Mouse (Mus musculus) Patski (cell line): ENCODE data around the gene Rilpl1. TPM values are rescaled to one million over a fixed set of nuclear protein-coding genes. Genes with fewer than 3 reads are reported as not detected.
A peak's percentile ranks its signal among the peaks of the same experiment; 100 is the strongest.

Source experiments
- ATAC-seq: fragments of 100-300 bp; one replicate; pipeline ENCODE4 v1.8.0; 2021
- CTCF ChIA-PET: fragments of 350-600 bp; sonication (Branson Sonifier 250); formaldehyde crosslinking; loops from one replicate; lab custom pipeline; 2022; ENCODE audit warnings: inconsistent platforms; lab: Charles Lee
- POLR2A ChIA-PET: fragments of 350-600 bp; sonication (Branson Sonifier 250); formaldehyde crosslinking; loops from one replicate; lab custom pipeline; 2022; ENCODE audit warnings: antibody characterized with exemption, inconsistent platforms; lab: Charles Lee
- DNase-seq: peaks from one replicate; pipeline ENCODE4 v3.0.0-alpha.2; 2011; ENCODE audit warnings: low read depth, low spot score
- H3K27me3 ChIP-seq: fragments of 371-371 bp; one replicate; pipeline ENCODE4 v1.5.1; 2021
- CTCF ChIP-seq: fragments of 100-300 bp; IDR thresholded peaks from one replicate; pipeline ENCODE4 v1.5.1; 2021
- in situ Hi-C: fragments of 300-500 bp; cut with MboI; formaldehyde crosslinking; loops from 3 replicates; pipeline ENCODE4 v1.11.1; 2018; ENCODE audit warnings: low pct_unique_long_range_greater_than_20kb, mixed read lengths
- polyA plus RNA-seq: library from polyadenylated mRNA; unstranded; gene quantifications from one replicate; pipeline ENCODE4 v1.2.3, GENCODE M21; 2021

Rilpl1 gene
- polyA plus RNA-seq, 1 experiment from 2014 or later, result 98.2 TPM

GRCm38 (mm10) chr5:124446301-124446881 is 84.8 kb downstream of the Rilpl1 start:
- in situ Hi-C loops, result loop anchor here (25.0 kb wide), 1 partner anchor 416 kb away; the partner anchor contains the start of genes Ccdc92 and Zfp664
- POLR2A ChIA-PET, result interaction anchor here (1.2 to 2.5 kb wide), 3 partner anchors 19 to 85 kb away, joined by 3 to 8 read pairs (median 5); partner anchors contain the start of gene Rilpl1
- no peak for DNase-seq
- CTCF ChIA-PET, result interaction anchor here (1.1 to 3.0 kb wide), 4 partner anchors 11 to 92 kb away, joined by 3 to 8 read pairs (median 4); no protein-coding TSS in a partner anchor
- ATAC-seq, result peak; percentile 45
- TF ChIP-seq CTCF, result no peak
- H3K27me3 ChIP-seq, result no peaks in the 10 kb centered on the region

DNA sequence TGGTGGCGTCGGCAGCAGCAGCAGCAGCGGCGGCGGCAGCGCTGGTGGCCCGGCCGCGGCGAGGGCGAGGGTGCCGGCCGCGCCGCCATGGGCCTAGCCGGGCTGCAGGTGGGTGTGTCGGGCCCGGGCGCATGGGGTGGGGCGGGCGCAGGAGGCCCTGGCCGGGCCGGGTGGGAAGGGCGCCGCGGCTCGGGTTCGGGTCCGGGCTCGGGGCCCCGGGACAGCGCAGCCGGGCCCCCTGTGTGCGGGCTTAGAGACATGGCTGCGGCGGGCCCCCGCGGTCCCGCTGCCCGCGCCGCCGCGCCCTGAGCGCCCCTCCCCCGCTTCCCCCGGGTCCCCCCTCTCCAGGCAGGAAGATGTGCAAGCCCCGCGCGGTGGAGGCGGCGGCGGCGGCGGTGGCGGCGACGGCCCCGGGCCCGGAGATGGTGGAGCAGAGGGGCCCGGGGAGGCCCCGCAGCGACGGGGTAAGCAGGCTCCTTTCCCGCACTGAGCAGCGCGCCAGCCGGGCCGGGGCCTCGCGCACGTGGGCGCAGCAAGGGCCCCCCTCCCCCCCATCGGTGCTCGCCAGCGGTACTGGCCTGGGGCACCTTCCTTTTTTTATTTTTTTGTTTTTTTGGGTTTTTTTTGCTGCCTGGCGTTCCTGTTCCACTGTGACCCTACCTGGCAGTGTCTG is 85.4 kb downstream of the Rilpl1 start:
- ATAC-seq (peak; percentile 56), DNase-seq (no peak)
- no peaks in the 10 kb centered on the region for H3K27me3 ChIP-seq
- in situ Hi-C loops, result loop anchor here (25.0 kb wide), 1 partner anchor 417 kb away; the partner anchor contains the start of genes Ccdc92 and Zfp664
- TF ChIP-seq CTCF, result no peak
- ChIA-PET CTCF (interaction anchor here (1.3 kb wide), 1 partner anchor 34 kb away, joined by 3 read pairs; no protein-coding TSS in a partner anchor), POLR2A (interaction anchor here (1.2 to 1.3 kb wide), 2 partner anchors 25 to 86 kb away, joined by 3 to 5 read pairs; partner anchors contain the start of gene Rilpl1)

DNA sequence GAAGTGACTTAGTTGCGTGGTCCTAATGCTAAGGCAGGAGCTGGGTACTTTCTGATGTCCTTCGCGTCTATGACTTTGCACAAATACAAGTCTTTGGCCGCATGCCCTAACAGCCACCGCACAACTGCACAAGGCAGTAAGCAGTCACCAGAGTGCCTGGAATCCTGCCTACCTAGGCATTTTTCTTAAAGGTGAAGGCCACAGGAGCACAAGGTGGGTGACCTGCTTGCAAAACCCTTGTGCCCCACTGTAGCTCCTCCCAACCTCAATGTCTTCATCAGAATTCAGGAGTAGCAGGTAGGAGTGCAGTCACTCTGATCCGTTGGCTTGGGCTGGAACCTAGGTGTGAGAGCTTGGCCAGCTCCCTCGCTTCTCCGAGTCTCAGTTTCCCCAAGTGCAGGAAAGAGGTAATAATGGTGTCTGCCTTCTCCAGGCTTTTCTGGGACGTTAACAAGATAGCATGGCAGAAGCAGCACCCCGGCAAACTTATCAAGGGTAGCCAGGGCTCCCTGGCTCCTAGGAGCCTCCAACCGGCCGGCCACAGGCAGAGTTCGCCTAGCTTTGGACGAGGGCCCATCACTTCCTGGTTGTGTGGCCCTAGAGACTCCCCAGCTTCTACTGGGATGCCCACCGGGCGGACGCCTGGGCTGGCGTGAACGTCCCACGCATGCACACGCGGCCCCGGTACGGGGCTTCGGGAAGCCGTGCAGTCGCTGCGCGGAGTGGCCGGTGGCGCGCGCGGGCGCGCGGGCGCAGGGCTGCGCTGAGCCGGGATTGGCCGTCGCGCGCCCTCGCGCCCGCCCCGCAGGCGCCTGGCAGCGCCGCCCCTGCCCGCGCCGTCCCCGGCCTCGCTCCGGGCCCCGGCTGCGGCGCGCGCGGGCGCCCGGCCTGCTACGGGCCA is 86.3 kb downstream of the Rilpl1 start:
- in situ Hi-C loops, result loop anchor here (25.0 kb wide), 1 partner anchor 417 kb away; the partner anchor contains the start of genes Ccdc92 and Zfp664
- H3K27me3 ChIP-seq, result no peaks in the 10 kb centered on the region
- peak; percentile 54 for ATAC-seq
- no peak for DNase-seq
- POLR2A ChIA-PET, result interaction anchor here (0.7 to 0.9 kb wide), 3 partner anchors 34 to 87 kb away, joined by 3 to 5 read pairs (median 3); partner anchors contain the start of genes Rilpl1 and Rilpl2
- TF ChIP-seq CTCF, result no peak
- CTCF ChIA-PET, result interaction anchor here (0.9 to 1.3 kb wide), 2 partner anchors 15 to 94 kb away, joined by 4 read pairs; no protein-coding TSS in a partner anchor

- H3K27me3 ChIP-seq, result no peaks in the 10 kb centered on the region
- DNase-seq (no peak), ATAC-seq (no peak)
- no peak for TF ChIP-seq CTCF
- ChIA-PET POLR2A (interaction anchor here (0.6 to 0.9 kb wide), 7 partner anchors 9 to 94 kb away, joined by 3 to 5 read pairs (median 3); partner anchors contain the start of genes Rilpl1 and Rilpl2), CTCF (interaction anchor here (0.9 to 1.3 kb wide), 2 partner anchors 14 to 94 kb away, joined by 4 read pairs; no protein-coding TSS in a partner anchor)
- in situ Hi-C loops, result loop anchor here (25.0 kb wide), 1 partner anchor 418 kb away; the partner anchor contains the start of genes Ccdc92 and Zfp664
These were observed 87.0 kb downstream of the Rilpl1 start for GRCm38 (mm10) chr5:124444208-124444607.

Other genes starting within 250 kb of the Rilpl1 start
- 14.0 TPM for gene Mphosph9, start 203.4 kb downstream of the Rilpl1 start, polyA plus RNA-seq
- gene 2810006K23Rik, start 203.3 kb downstream of the Rilpl1 start, polyA plus RNA-seq, result 17.0 TPM
- gene Cdk2ap1, start 168.3 kb downstream of the Rilpl1 start, polyA plus RNA-seq, result 231 TPM
- gene Sbno1, start 105.4 kb downstream of the Rilpl1 start, polyA plus RNA-seq, result 59.0 TPM
- 174 TPM for gene Kmt5a, start 91.5 kb downstream of the Rilpl1 start, polyA plus RNA-seq
- 75.6 TPM for gene Rilpl2, start 53.0 kb downstream of the Rilpl1 start, polyA plus RNA-seq
- gene Snrnp35, start 48.3 kb downstream of the Rilpl1 start, polyA plus RNA-seq, result 20.3 TPM
- 361 TPM for gene Tmed2, start 9.3 kb upstream of the Rilpl1 start, polyA plus RNA-seq
- gene Ddx55, start 21.5 kb upstream of the Rilpl1 start, polyA plus RNA-seq, result 24.5 TPM
- gene Eif2b1, start 47.7 kb upstream of the Rilpl1 start, polyA plus RNA-seq, result 47.7 TPM
- gene Gtf2h3, start 47.7 kb upstream of the Rilpl1 start, polyA plus RNA-seq, result 45.0 TPM
- 54.5 TPM for gene Atp6v0a2, start 97.2 kb upstream of the Rilpl1 start, polyA plus RNA-seq
- gene Dnah10, start 193.7 kb upstream of the Rilpl1 start, polyA plus RNA-seq, result 0.03 TPM